Mouse (Mus musculus): ENCODE results near the gene Oas1f. TPM values are rescaled to one million over a fixed set of nuclear protein-coding genes. Genes with fewer than 3 reads are reported as not detected.
"Not testable (repeated sequence)": the region's sequence is repeated elsewhere in the genome, so short reads cannot be mapped to it uniquely, and the experiment has no call there.

The Oas1f gene
- polyA plus RNA-seq, 1 experiment from 2014 or later, result not detected

DNA sequence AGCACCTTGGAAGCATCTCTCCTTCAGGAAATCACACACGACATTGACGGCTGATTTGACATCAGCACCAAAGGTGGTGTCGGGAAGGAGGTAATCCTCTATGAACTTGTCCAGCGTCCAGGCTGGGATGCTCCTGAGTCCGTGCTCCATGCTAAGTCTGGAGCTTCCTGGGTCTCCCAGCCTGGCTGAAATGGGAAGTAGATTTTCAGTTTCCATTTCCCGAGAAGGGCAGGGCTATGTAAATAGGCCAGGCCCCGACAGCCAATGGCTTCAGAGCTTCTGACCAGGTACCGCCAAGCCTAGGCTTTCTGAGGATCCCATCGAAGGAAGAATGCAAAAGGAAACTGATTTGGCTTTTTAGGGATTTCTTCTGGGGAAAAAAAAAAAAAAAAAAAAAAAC, 40.2 kb downstream of the Oas1f start, which contains the start of gene Oas1g:
TSS of gene Oas1g (minus strand) at position 201 of the 400 bp plus-strand sequence.
- not testable (repeated sequence) for H3K9me3 ChIP-seq (ENCODE audit: control insufficient read depth); H3K27ac ChIP-seq (ENCODE audit: low read depth, low read length)

DNA sequence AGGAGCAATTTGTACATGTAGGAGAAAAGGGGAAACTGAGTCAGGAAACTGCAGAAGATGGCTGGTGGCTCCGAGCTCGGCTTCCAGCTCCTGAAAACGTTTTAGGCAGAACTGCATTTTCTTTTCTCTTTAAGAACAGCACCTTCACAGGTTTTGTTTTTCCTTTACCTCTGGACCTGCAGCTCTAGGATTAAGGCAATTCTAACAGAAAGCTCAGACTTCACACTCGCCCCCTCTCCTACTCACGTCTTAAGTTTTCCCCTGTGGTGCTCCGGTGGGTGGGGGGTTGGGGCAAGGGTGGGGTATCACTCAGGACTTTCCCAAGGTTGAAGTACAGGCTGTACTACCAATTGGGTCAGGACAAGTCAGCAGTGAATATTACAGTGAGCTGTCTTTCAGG, 40.7 kb downstream of the Oas1f start:
- H3K4me1 ChIP-seq (replicated peaks; ENCODE audit: control insufficient read depth, insufficient read depth, low read length), result no peaks in the 10 kb centered on the region
- peak overlapping the region; percentile 54; the same call in 1 of the 2 replicates for H3K4me2 ChIP-seq (replicated peaks; ENCODE audit: low read depth)
- no peak overlapping the region for H3K27ac ChIP-seq (ENCODE audit: low read depth, low read length)
- TF ChIP-seq CTCF (IDR thresholded peaks at IDR 0.05; ENCODE audit: low read depth), result no peak
- no peak for ATAC-seq
- H3K27me3 ChIP-seq (replicated peaks; ENCODE audit: control insufficient read depth, insufficient read depth, low read length), result no peaks in the 10 kb centered on the region
- H3K36me3 ChIP-seq (ENCODE audit: control insufficient read depth, insufficient read depth), result no peaks in the 10 kb centered on the region
- WGBS, result 37% methylated on average over 6 of the region's 6 CpGs
- no peak overlapping the region for H3K9ac ChIP-seq (ENCODE audit: low read depth, low read length)
- peak overlapping the region; percentile 22; the same call in 1 of the 2 replicates for H3K4me3 ChIP-seq (ENCODE audit: low read depth, low read length)
- no peaks in the 10 kb centered on the region for H3K9me3 ChIP-seq (ENCODE audit: control insufficient read depth)

More for the DNA sequence above, 40.2 kb downstream of the Oas1f start, which contains the start of gene Oas1g:
- H3K36me3 ChIP-seq (ENCODE audit: control insufficient read depth, insufficient read depth); H3K27me3 ChIP-seq (replicated peaks; ENCODE audit: control insufficient read depth, insufficient read depth, low read length); H3K9ac ChIP-seq (ENCODE audit: low read depth, low read length); H3K4me1 ChIP-seq (replicated peaks; ENCODE audit: control insufficient read depth, insufficient read depth, low read length): not testable (repeated sequence)
- Histone ChIP-seq H3K4me2 (replicated peaks; ENCODE audit: low read depth) (peak within 1 kb of the TSS; percentile 54), H3K4me3 (ENCODE audit: low read depth, low read length) (peak within 1 kb of the TSS; percentile 22)
- 4% methylated on average over 5 of the region's 9 CpGs for WGBS
- peak; percentile 85 for ATAC-seq

DNA sequence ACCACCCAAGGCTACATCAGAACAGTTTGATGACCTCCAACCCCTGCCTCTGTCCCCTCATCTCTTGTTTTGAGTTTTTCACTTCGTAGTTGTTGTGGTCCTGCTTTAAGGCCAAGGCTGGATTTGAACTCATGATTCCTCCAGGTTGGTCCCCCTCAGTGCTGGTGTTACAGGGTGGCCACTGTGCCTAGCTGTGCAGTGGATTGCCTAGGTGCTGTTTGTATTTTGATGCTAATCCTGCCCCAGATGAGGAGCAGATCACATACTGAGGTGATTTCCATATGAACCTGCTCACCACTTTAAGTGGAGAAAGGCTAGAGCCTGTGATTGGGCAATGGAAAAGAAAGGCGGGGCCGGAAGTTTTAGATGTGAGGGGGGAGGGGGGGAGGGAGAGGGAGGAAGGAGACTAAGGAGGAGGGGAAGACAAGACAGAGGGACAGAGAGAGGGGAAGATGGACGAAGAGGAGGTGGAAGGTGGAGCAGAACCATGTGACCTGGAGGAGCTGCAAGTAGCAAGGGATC, 41.2 kb downstream of the Oas1f start:
- not testable (repeated sequence) for H3K27ac ChIP-seq (ENCODE audit: low read depth, low read length); H3K4me2 ChIP-seq (replicated peaks; ENCODE audit: low read depth); H3K9ac ChIP-seq (ENCODE audit: low read depth, low read length); H3K36me3 ChIP-seq (ENCODE audit: control insufficient read depth, insufficient read depth); H3K4me3 ChIP-seq (ENCODE audit: low read depth, low read length); H3K9me3 ChIP-seq (ENCODE audit: control insufficient read depth); ATAC-seq; H3K27me3 ChIP-seq (replicated peaks; ENCODE audit: control insufficient read depth, insufficient read depth, low read length); H3K4me1 ChIP-seq (replicated peaks; ENCODE audit: control insufficient read depth, insufficient read depth, low read length)
- 42% methylated on average over 4 of the region's 4 CpGs for WGBS

DNA sequence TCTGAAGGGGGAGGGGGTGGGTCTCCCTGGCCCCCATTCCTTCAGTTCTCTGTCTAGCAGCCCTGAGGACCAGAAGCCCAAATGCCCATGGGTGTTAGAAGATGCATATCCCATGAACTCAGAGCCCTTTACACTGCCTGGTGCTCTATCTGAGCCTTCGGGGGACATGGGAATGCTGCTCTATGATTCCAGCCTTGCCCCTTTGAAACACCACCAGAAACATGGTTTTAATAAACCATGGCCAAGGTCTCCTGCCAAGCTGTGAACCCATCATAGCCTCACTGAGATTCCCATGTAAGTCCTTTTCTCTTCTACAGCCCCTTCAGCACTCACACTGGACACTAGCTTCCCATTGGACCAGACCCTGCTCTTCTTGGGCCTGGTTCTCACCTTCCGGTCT, 42.9 kb downstream of the Oas1f start:
- H3K4me1 ChIP-seq (replicated peaks; ENCODE audit: control insufficient read depth, insufficient read depth, low read length), result no peaks in the 10 kb centered on the region
- TF ChIP-seq CTCF (IDR thresholded peaks at IDR 0.05; ENCODE audit: low read depth), result no peak
- H3K27me3 ChIP-seq (replicated peaks; ENCODE audit: control insufficient read depth, insufficient read depth, low read length), result no peaks in the 10 kb centered on the region
- H3K4me2 ChIP-seq (replicated peaks; ENCODE audit: low read depth), result no peak overlapping the region
- no peak for ATAC-seq
- WGBS, result 89% methylated on average over 2 of the region's 2 CpGs
- no peaks in the 10 kb centered on the region for H3K36me3 ChIP-seq (ENCODE audit: control insufficient read depth, insufficient read depth)
- H3K4me3 ChIP-seq (ENCODE audit: low read depth, low read length), result no peak overlapping the region
- H3K9me3 ChIP-seq (ENCODE audit: control insufficient read depth), result no peaks in the 10 kb centered on the region
- H3K9ac ChIP-seq (ENCODE audit: low read depth, low read length), result no peak overlapping the region
- H3K27ac ChIP-seq (ENCODE audit: low read depth, low read length), result no peak overlapping the region

DNA sequence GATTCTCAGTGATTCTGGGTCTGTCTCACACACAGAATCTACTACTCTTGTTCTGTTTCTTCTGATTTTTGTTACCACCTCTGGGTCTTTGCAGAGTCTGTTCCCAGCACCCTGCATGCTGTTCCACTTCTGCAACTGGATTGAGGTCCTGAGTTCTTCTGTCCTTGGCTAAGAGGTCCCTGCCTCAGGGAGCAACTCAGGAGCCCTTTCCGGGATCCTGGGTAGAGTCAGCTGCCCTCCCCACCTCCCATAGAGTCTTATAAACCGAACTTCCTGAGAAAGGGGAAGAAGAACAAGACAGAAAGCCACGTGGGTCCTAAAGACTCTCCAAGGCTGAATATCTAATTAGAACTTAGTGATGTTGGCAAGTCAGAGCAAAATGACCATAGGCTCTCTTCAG, 43.8 kb downstream of the Oas1f start:
- H3K4me2 ChIP-seq (replicated peaks; ENCODE audit: low read depth), result no peak overlapping the region
- no peaks in the 10 kb centered on the region for H3K9me3 ChIP-seq (ENCODE audit: control insufficient read depth)
- no peak overlapping the region for H3K9ac ChIP-seq (ENCODE audit: low read depth, low read length)
- H3K27me3 ChIP-seq (replicated peaks; ENCODE audit: control insufficient read depth, insufficient read depth, low read length), result no peaks in the 10 kb centered on the region
- WGBS, result 49% methylated on average over 3 of the region's 3 CpGs
- no peak for ATAC-seq
- H3K4me1 ChIP-seq (replicated peaks; ENCODE audit: control insufficient read depth, insufficient read depth, low read length), result no peaks in the 10 kb centered on the region
- no peak for TF ChIP-seq CTCF (IDR thresholded peaks at IDR 0.05; ENCODE audit: low read depth)
- no peak overlapping the region for H3K4me3 ChIP-seq (ENCODE audit: low read depth, low read length)
- H3K36me3 ChIP-seq (ENCODE audit: control insufficient read depth, insufficient read depth), result no peaks in the 10 kb centered on the region
- no peak overlapping the region for H3K27ac ChIP-seq (ENCODE audit: low read depth, low read length)

DNA sequence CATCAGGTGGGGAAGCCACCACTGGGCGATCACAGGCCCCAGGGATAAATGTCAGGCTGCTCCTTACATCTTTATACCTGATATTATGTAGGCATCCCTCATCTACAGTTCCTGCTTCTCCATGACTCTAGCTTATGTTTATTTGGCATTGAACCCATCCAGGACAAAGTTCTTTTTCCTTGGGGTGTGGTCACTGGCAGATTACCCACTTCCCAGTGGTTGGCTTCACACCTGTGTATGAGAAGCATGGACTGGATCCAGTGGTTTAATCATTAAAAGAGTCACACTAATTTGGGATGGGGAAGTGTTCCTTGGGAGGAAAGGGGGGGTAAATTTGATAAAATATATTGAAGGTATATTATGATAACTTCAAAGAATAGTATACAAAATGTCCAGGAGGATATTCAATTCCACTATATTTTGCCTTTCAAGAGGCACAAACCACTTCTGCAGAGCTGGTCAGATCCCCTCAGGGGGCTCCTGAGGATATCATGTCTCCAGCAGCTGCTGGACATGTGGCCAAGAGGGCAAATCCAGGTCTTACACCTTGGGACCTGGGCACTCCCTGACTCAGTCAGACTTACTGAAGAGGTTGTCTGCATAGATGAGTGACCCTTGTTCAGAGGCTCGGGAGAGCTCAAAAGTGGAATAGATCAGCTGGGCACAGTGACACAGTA, 44.5 kb downstream of the Oas1f start:
- H3K9ac ChIP-seq (ENCODE audit: low read depth, low read length); H3K4me2 ChIP-seq (replicated peaks; ENCODE audit: low read depth); H3K36me3 ChIP-seq (ENCODE audit: control insufficient read depth, insufficient read depth); H3K4me1 ChIP-seq (replicated peaks; ENCODE audit: control insufficient read depth, insufficient read depth, low read length); H3K27ac ChIP-seq (ENCODE audit: low read depth, low read length); H3K9me3 ChIP-seq (ENCODE audit: control insufficient read depth); H3K27me3 ChIP-seq (replicated peaks; ENCODE audit: control insufficient read depth, insufficient read depth, low read length); ATAC-seq; H3K4me3 ChIP-seq (ENCODE audit: low read depth, low read length): not testable (repeated sequence)
- WGBS, result 67% methylated on average over 2 of the region's 2 CpGs
